Mouse (Mus musculus) T-helper 2 cell (primary cell): Measurements from ENCODE around the gene Tbc1d13.

Experiments
- in situ Hi-C: fragments of 300-600 bp; cut with MboI, MseI; formaldehyde crosslinking; loops from one replicate; pipeline ENCODE4 v1.15.1; 2025; ENCODE audit warnings: high pct_unique_total_duplicates

Tbc1d13 gene

GRCm38 (mm10) chr2:30133613-30134377 is at the start of gene Tbc1d13:
Gene Tbc1d13 (plus strand): TSS chr2:30133746.
- in situ Hi-C loops: no loop called here

- in situ Hi-C loops: no loop called here
These were observed 49.4 kb upstream of the Tbc1d13 start for GRCm38 (mm10) chr2:30084113-30084512.

DNA sequence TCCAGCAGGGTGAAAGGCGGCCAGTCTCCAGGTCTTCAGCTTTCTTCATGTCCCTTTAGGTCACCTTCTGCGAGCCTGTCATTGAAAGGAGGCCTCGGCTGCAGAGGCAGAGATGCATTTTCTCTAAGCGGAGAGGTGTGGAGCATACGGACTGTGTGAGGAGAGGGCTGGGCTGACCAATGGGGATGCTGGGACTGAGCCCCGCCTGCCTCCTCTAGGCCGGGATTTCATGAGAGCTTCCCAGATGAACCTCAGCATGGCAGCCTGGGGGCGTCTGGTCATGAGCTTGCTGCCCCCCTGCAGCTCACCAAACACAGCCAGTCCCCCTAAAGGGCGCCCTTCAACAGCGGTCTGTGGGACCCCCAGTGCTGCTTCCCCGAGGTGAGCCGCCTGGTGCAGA is 48.9 kb upstream of the Tbc1d13 start:
- in situ Hi-C loops: no loop called here

- in situ Hi-C loops: no loop called here
These were observed 46.2 kb upstream of the Tbc1d13 start for GRCm38 (mm10) chr2:30087310-30087709.

DNA sequence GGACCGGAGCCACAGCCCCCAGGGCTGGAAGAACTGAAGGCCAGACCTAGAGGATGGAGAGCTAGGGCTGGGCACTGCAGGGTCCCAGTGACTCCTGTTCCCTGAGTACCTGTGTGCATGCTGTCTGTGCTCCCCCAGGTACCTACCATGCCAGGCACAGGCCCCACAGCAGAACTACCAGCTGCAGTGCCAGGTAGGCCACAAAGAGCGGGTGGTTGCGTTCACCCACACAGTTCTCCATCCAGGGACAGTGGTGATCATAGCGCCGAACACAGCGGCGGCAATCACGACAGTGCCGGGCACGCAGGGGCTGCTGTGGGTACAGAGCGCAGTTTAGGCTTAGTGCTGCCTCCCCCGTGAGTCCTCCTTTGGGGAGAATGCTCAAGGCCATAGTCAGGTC is 42.0 kb upstream of the Tbc1d13 start:
- in situ Hi-C loops: no loop called here

DNA sequence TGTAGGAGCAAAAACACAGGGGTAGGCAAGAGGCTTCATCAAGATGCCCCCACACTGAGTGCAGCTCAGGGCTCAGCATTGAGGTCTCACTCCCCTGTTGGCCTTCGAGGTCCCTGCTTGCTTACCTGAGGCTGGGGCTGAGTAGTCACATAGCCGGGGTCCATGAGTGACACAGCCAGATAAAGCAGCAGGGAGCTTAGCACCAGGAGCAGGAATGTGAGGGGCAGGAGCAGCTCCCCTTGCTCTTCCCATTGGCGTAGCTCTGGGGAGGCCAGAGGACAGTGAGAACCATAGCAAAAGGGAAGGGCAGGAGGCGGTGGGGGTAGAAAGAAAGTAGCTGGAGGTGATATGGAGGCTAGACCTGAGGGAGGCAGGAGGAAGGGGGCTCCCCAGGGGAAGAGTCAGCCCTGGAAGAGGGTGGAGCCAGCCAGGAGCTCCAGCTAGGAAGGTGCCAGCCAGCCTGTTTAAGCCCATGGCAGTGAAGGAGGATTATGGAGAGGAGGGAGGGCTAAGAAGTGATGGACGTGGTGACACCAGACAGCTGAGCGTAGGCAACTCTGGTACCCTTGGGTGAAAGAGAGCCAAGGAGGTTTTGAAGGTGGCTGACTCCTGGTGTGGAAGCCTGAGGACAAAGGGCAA is 41.1 kb upstream of the Tbc1d13 start:
- in situ Hi-C loops: no loop called here

- in situ Hi-C loops: no loop called here
These were observed 39.9 kb upstream of the Tbc1d13 start, which contains the start of gene Zdhhc12 for GRCm38 (mm10) chr2:30093471-30094207. Gene Zdhhc12 (minus strand): TSS chr2:30093648.

DNA sequence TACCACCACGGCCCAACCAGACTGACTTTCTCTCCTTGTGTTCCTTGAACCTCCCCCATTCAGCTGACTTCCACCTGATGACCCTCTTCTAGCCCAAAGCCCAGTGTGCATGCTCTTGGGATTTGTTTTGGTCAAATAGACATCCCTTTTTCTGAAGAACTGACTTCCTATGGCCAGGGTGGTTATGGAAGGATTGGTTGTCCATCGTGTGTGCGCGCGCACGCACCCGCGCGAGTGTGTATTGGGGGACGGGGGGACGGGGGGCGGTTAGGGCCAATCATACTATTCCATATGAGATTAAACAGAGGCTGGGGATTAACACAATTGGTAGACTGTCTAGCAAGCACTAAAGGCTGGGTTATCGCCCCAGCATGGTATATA is 39.3 kb upstream of the Tbc1d13 start:
- in situ Hi-C loops: no loop called here

- in situ Hi-C loops: loop anchor here (5.0 kb wide), 1 partner anchor 49 kb away; the partner anchor contains the start of gene Wdr34
These were observed 37.5 kb upstream of the Tbc1d13 start for GRCm38 (mm10) chr2:30095882-30096527.

GRCm38 (mm10) chr2:30100214-30100613 is 33.3 kb upstream of the Tbc1d13 start:
- in situ Hi-C loops: no loop called here

- in situ Hi-C loops: loop anchor here (5.0 kb wide), 1 partner anchor 56 kb away; no protein-coding TSS in a partner anchor
These were observed 27.2 kb upstream of the Tbc1d13 start for GRCm38 (mm10) chr2:30106364-30106763.

DNA sequence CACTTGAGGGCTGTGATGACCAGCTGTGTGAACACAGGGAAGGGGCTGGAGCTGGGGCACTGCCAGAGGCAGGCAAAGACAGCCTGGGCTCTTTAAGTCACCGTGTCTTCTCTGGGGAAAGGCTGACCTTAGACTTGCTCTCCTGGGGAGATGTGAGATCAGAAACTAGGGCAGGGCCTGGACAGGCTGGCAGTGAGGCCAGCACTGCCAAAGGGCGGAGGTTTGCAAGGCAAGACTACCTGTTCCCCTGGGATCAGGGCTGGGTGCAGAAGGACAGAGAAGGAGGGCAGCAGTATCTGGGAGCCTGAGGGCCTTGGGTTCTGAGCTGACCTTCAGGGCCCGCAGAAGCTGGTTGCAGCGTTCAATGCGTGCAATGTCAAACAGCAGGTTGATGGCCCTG is 25.9 kb upstream of the Tbc1d13 start:
- in situ Hi-C loops: loop anchor here (5.0 kb wide), 1 partner anchor 55 kb away; no protein-coding TSS in a partner anchor

GRCm38 (mm10) chr2:30108260-30108659 is 25.3 kb upstream of the Tbc1d13 start:
- in situ Hi-C loops: loop anchor here (5.0 kb wide), 1 partner anchor 54 kb away; no protein-coding TSS in a partner anchor

DNA sequence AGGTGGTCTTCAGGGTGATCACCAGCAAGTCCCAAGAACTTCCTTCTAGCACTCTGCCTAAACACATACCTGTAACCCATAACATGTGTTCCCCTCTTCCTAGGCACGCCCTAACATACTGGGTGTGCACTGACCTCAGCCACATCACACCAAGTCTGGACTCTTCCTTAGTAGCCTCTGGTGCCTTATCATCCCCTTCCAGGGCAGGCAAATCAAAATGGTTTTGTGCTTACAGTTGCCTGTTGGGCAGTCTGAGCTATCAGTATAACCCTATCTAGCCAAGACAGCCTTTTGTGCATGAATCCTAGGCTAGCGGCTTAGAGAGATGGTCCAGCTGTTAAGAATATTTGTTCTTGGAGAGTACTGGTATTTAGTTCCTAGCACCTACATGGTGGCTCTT is 22.0 kb upstream of the Tbc1d13 start:
- in situ Hi-C loops: no loop called here

DNA sequence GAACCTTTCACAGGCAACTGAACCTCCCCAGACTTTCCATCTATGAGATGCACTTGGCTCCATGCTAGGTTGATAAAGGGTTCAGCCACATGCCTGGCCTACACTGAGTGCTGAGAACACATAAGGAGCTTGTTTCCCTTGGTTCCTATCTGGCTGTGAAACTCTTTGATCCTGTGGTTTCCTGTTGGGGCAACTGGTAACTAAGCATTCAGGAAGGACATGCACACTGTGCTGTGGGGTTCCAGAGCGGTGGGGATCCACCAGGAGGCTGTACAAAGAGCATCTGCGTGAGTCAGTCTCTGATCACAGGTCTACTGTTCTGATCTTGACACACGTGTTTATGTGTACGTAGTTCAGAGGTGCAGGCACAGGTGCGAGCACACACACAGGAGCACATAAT is 21.0 kb upstream of the Tbc1d13 start:
- in situ Hi-C loops: no loop called here

GRCm38 (mm10) chr2:30119641-30120051 is 13.9 kb upstream of the Tbc1d13 start:
- in situ Hi-C loops: loop anchor here (5.0 kb wide), 1 partner anchor 42 kb away; the partner anchor contains the start of gene Pkn3

GRCm38 (mm10) chr2:30120269-30120668 is 13.3 kb upstream of the Tbc1d13 start:
- in situ Hi-C loops: loop anchor here (5.0 kb wide), 1 partner anchor 43 kb away; the partner anchor contains the start of gene Pkn3

DNA sequence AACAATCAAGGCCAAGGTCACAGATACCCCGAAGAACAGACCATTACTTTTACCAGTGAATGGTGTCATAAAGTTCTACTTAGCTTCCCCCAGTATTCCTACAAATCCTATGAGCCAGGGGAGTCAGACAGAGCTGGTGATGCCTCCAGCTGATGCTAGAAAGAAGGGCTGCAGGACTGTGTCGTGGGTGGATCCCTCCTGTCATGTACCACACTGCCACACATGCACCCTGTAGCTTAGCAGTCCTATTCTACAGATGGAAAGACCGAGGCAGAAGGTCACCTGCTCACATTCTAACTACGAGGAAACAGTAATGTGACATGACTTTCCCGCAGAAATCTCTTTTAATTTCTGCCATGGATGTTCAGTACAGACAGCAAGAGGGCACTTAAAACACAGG is 10.8 kb upstream of the Tbc1d13 start:
- in situ Hi-C loops: loop anchor here (5.0 kb wide), 1 partner anchor 45 kb away; the partner anchor contains the start of gene Pkn3

- in situ Hi-C loops: loop anchor here (5.0 kb wide), 1 partner anchor 47 kb away; the partner anchor contains the start of gene Pkn3
These were observed 9.6 kb upstream of the Tbc1d13 start for GRCm38 (mm10) chr2:30123729-30124471.

DNA sequence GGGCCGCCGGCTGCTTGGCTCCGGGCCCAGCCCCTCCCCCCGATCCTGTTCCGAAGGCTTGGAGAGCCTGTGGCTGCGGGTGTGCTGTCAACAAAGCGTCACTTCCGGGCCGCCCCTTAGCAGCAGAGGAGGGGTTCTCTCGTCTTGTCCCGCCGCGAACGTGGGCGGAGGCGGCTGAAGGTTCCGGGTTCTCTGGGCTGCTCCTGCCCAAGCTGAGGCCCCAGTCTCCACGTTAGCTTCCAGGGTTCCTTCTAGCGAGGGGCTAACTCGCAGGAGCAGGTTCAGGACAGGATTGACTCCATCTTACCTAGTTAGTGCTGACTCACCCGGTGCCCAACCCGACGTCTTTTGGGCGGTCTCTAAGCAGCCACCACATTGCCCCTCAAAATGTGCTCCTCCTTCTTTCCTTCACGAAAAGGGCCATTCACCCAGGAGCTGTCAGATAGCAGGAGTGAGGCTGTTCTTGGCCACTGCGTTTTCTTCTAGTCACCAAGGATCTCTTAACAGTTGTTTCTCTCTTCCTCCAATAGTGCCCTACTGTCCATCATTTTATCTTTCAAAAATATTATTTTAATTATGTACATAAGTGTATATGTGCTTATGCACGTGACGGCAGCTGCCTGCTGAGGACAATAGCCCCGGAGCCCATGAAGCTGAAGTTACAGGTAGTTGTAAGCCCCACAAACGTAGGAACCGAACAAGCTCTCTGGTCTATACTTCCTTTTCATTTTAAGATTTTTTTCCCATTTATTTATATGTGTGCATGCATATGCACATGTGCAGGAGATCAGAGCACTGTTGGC is 8.9 kb upstream of the Tbc1d13 start, which contains the start of gene Zer1:
Zer1 (minus strand) TSS at position 114 of the 803 bp plus-strand sequence.
- in situ Hi-C loops: loop anchor here (5.0 kb wide), 1 partner anchor 47 kb away; the partner anchor contains the start of gene Pkn3
